Mouse (Mus musculus): Measurements from ENCODE around the gene Nufip1.

Nufip1 gene

GRCm38 (mm10) chr14:76178447-76178846 lies 67.8 kb downstream of the Nufip1 start:
- DNase-seq (ENCODE audit: low spot score in 2 of 2) = no peak

DNA sequence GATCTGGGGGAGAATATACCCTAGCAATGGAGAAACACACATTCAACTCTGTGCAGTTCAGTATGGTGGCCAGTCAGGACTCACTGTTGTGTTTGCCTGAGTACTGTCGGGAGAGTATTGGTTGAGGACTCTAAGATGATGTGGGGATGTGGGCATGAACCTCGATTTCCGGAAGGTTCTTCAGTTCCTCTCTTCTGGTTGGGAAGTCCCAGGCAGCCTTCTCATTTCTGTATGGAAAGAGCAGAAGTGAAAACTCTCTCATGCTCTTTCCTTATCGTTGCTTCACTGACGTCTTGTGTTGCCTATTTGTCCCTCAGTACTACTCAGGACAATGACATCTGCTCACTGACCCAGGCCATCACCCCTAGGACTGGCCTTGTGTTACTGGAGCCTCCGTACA lies 68.7 kb downstream of the Nufip1 start:
- no peak for DNase-seq (ENCODE audit: low spot score in 2 of 2)

- no peak for DNase-seq (ENCODE audit: low spot score in 2 of 2)
Observed at GRCm38 (mm10) chr14:76185358-76185757, 74.7 kb downstream of the Nufip1 start.

DNA sequence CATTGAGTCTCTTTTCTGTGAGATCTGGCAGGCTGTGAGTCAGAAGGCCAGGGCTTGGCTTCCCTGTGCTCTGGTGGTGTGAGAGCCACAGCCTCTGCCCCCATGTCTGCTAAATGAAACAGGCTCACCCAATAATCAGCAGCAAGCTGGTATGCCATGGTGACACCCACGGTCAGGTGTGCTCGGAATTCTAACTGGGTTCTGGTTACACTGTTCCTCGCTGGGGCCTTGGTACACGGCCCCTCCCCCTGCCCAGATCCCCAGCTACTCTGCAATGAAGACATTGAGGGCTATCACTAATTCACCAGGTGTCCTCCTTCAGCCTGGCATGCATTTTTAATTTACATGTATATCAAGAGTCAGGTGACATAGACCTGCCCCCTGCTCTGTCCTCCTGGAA lies 75.6 kb downstream of the Nufip1 start:
- DNase-seq (ENCODE audit: low spot score in 2 of 2) = no peak
